Mouse (Mus musculus): ENCODE measurements at regions not wholly inside any gene's neighbourhood (a gene's known extent, or its start where the extent isn't known, plus 50 kb on each side); places are given as distances from the start of the nearest gene placed in this dataset.

DNA sequence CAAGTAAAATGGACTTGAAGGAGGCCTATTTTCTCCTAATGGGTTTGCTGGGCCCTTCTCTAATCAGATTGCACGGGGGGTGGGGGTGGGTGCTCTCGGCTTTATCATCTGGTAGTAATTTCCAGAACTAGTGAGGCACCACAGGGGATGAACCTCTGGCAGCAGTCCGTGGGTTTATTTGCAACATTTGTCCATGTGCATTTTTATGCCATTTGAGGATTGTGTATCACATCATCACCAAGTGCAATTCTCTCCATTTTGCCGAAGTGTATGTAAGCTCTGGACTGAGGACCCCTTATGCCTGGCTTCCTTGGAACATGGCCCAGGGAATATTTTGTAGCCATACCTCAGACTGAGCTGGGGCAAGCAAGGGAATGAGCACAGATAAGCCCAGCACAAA, 200.6 kb upstream of the Tas2r119 start:
- Histone ChIP-seq H3K4me1 (ENCODE audit: control insufficient read depth, insufficient read depth, insufficient read length) (no peaks in the 10 kb centered on the region), H3K36me3 (ENCODE audit: control insufficient read depth, insufficient read depth, low read length) (no peaks in the 10 kb centered on the region), H3K27me3 (ENCODE audit: control insufficient read depth, insufficient read depth, low read length) (no peaks in the 10 kb centered on the region), H3K27ac (ENCODE audit: insufficient read depth, low read length) (no peak overlapping the region), H3K4me3 (ENCODE audit: extremely low read depth, insufficient read depth, insufficient read length) (no peak overlapping the region)
- no peak for TF ChIP-seq POLR2A (IDR thresholded peaks at IDR 0.05; ENCODE audit: low read depth, low read length)
- no peak for TF ChIP-seq CTCF (IDR thresholded peaks at IDR 0.05; ENCODE audit: extremely low read depth, insufficient read depth, insufficient read length, insufficient replicate concordance)
- 81% methylated on average over 4 of the region's 4 CpGs for WGBS
- no peak for DNase-seq (ENCODE audit: low read depth in 1 of 2, low spot score in 2 of 2)

DNA sequence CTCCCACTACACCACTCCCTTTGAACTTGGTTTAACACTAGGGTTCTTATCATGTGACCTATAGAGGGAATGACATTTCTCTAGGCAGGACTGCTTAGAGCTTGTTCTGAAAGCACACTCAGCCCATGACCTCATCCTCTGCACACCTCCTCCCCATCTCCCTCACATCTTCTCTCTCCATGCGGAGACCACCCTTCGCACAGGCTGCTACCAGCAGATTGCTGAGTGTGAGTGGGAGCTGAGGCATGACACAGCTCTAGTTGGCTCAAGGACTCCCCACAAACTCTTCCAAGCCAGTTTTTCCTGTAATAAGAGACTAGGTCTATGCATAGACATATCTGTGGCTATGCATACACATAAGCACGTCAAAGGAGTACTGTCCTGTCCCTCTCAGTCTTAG, 199.5 kb upstream of the Tas2r119 start:
- no peak for TF ChIP-seq POLR2A (IDR thresholded peaks at IDR 0.05; ENCODE audit: low read depth, low read length)
- TF ChIP-seq CTCF (IDR thresholded peaks at IDR 0.05; ENCODE audit: extremely low read depth, insufficient read depth, insufficient read length, insufficient replicate concordance): no peak
- Histone ChIP-seq H3K27me3 (ENCODE audit: control insufficient read depth, insufficient read depth, low read length) (no peaks in the 10 kb centered on the region), H3K27ac (ENCODE audit: insufficient read depth, low read length) (no peak overlapping the region), H3K4me1 (ENCODE audit: control insufficient read depth, insufficient read depth, insufficient read length) (no peaks in the 10 kb centered on the region), H3K4me3 (ENCODE audit: extremely low read depth, insufficient read depth, insufficient read length) (no peak overlapping the region), H3K36me3 (ENCODE audit: control insufficient read depth, insufficient read depth, low read length) (no peaks in the 10 kb centered on the region)
- 80% methylated on average over 3 of the region's 3 CpGs for WGBS
- DNase-seq (ENCODE audit: low read depth in 1 of 2, low spot score in 2 of 2): no peak

DNA sequence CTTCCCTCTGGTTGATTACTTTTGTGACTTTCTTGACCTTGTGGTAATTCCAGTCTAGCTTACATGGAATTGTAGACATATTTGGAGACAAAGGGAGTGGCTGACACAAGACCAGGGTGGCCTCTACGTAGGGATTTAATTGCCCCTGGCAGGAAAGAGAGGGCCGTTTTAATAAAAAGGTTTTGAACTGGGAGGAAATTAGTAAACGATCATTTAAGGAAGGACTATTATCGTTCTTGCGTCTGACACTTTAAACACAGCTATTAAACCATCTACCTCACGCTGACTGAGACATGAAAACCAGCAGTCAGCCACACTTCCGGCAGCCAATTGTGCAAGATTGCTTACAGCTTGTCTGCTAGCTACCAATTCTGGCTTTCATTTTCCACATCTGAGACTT, 197.1 kb upstream of the Tas2r119 start:
- 53% methylated on average over 7 of the region's 7 CpGs for WGBS

DNA sequence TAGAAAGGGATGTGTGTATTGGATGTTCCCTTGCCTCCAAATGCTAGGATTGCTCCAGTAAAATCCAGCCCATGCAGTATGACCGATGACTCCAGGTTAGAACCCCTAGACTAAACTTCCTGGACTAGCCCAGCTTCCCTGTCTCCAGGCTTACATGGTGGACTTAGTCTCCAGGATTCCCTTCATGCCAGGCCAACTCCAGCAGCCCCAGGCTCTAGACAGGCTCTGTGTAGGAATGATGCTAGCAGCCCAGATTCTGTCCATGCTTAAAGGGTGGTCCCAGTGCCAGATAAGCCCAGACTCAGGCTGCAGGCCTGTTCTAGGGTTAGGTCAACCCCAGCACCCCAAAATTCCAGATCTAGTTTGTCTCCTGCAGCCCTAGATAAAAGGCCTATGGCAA, 196.3 kb upstream of the Tas2r119 start:
- no peak overlapping the region for H3K27ac ChIP-seq (ENCODE audit: insufficient read depth, low read length)
- H3K27me3 ChIP-seq (ENCODE audit: control insufficient read depth, insufficient read depth, low read length): no peaks in the 10 kb centered on the region
- no peak for TF ChIP-seq CTCF (IDR thresholded peaks at IDR 0.05; ENCODE audit: extremely low read depth, insufficient read depth, insufficient read length, insufficient replicate concordance)
- H3K36me3 ChIP-seq (ENCODE audit: control insufficient read depth, insufficient read depth, low read length): no peaks in the 10 kb centered on the region
- H3K4me3 ChIP-seq (ENCODE audit: extremely low read depth, insufficient read depth, insufficient read length): no peak overlapping the region
- 89% methylated on average over 1 of the region's 1 CpGs for WGBS
- no peak for DNase-seq (ENCODE audit: low read depth in 1 of 2, low spot score in 2 of 2)
- H3K4me1 ChIP-seq (ENCODE audit: control insufficient read depth, insufficient read depth, insufficient read length): no peaks in the 10 kb centered on the region

More for the DNA sequence above, 197.1 kb upstream of the Tas2r119 start:
- no peaks in the 10 kb centered on the region for H3K36me3 ChIP-seq (ENCODE audit: control insufficient read depth, insufficient read depth, low read length)
- H3K27ac ChIP-seq (ENCODE audit: insufficient read depth, low read length): no peak overlapping the region
- no peak overlapping the region for H3K4me3 ChIP-seq (ENCODE audit: extremely low read depth, insufficient read depth, insufficient read length)
- no peaks in the 10 kb centered on the region for H3K4me1 ChIP-seq (ENCODE audit: control insufficient read depth, insufficient read depth, insufficient read length)
- TF ChIP-seq POLR2A (IDR thresholded peaks at IDR 0.05; ENCODE audit: low read depth, low read length) (no peak), CTCF (IDR thresholded peaks at IDR 0.05; ENCODE audit: extremely low read depth, insufficient read depth, insufficient read length, insufficient replicate concordance) (no peak)
- no peak for DNase-seq (ENCODE audit: low read depth in 1 of 2, low spot score in 2 of 2)
- no peaks in the 10 kb centered on the region for H3K27me3 ChIP-seq (ENCODE audit: control insufficient read depth, insufficient read depth, low read length)

DNA sequence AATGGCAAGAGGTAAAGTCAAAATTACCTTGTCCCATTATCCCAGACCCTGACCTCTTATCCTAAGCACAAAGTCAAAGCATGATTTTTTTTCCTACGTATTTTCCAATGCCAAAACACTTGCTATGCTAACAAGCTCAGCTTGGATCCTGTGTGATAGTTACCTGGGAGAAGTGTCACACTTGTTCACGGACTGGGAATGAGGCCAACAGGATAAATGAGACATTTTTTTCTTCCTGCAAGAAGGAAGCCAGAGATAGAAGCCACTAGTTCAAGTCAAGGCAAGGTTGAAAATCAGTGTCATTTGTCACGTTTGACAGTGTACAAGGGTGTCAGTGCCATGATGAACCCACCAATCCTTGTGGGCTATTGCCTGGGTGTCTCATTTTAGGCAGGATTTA, 189.8 kb upstream of the Tas2r119 start:
- Histone ChIP-seq H3K4me3 (ENCODE audit: extremely low read depth, insufficient read depth, insufficient read length) (no peak overlapping the region), H3K27me3 (ENCODE audit: control insufficient read depth, insufficient read depth, low read length) (no peaks in the 10 kb centered on the region), H3K36me3 (ENCODE audit: control insufficient read depth, insufficient read depth, low read length) (no peaks in the 10 kb centered on the region), H3K27ac (ENCODE audit: insufficient read depth, low read length) (no peak overlapping the region), H3K4me1 (ENCODE audit: control insufficient read depth, insufficient read depth, insufficient read length) (no peaks in the 10 kb centered on the region)
- DNase-seq (ENCODE audit: low read depth in 1 of 2, low spot score in 2 of 2): no peak
- 79% methylated on average over 3 of the region's 3 CpGs for WGBS
- TF ChIP-seq CTCF (IDR thresholded peaks at IDR 0.05; ENCODE audit: extremely low read depth, insufficient read depth, insufficient read length, insufficient replicate concordance): no peak

DNA sequence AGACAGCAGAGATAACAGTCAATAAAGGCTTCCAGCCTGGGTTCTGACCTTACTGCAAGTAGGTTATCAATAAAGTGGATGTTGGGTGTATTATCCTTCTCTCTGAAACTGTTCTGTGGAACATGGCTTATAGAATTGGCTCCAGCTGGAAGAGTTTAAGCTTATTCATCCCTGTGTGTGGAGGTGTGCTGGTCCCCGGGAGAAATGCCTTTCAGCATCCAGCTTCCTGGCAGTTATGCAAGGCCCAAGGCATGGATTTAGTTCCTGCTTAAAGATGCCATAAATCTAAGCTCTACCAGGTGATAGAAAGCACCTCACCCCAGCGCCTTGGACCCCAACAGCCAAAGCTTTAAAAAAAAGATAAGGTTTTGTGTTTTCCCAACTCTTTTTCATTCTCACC, 188.0 kb upstream of the Tas2r119 start:
- Histone ChIP-seq H3K27me3 (ENCODE audit: control insufficient read depth, insufficient read depth, low read length) (no peaks in the 10 kb centered on the region), H3K4me3 (ENCODE audit: extremely low read depth, insufficient read depth, insufficient read length) (no peak overlapping the region), H3K27ac (ENCODE audit: insufficient read depth, low read length) (no peak overlapping the region), H3K36me3 (ENCODE audit: control insufficient read depth, insufficient read depth, low read length) (no peaks in the 10 kb centered on the region), H3K4me1 (ENCODE audit: control insufficient read depth, insufficient read depth, insufficient read length) (no peaks in the 10 kb centered on the region)
- TF ChIP-seq POLR2A (IDR thresholded peaks at IDR 0.05; ENCODE audit: low read depth, low read length): no peak
- WGBS: 78% methylated on average over 2 of the region's 2 CpGs
- no peak for DNase-seq (ENCODE audit: low read depth in 1 of 2, low spot score in 2 of 2)

DNA sequence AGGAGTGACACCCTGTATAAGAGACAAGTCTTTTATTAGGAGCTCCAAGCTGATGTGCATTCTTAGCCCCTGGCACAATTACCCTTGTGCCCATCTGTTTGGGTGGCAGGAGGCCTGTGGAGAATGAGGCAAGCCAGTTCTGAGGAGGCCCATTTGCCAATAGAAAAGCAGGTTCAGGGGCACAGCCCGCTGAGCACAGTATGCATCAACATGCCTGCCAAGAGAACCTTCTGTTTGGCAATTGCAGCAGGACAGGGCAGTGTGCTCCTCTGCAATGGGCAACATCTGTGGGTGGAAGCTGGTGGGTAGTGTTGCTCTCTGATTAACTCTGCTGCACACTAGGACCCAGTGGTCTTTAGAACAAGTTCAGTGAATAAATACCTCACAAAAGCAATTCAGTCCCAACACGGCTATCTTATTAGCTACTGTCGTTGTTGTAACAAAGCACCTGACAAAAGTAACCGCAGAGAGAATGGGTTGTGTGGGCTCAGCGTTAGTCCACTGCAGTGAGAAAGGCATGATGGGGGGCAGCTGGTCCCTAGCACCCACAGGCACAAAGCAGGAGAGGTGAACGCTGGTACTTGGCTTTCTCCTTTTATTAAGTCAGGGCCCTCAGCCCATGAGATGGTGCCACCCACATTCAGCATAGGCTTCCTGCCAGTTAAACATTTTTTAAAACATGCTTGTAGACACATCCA, 187.3 kb upstream of the Tas2r119 start:
- DNase-seq (ENCODE audit: low read depth in 1 of 2, low spot score in 2 of 2): no peak

More for the DNA sequence above, 187.3 kb upstream of the Tas2r119 start:
- H3K27me3 ChIP-seq (ENCODE audit: control insufficient read depth, insufficient read depth, low read length): no peaks in the 10 kb centered on the region
- WGBS: 89% methylated on average over 6 of the region's 6 CpGs
- H3K4me3 ChIP-seq (ENCODE audit: extremely low read depth, insufficient read depth, insufficient read length): no peak overlapping the region
- TF ChIP-seq POLR2A (IDR thresholded peaks at IDR 0.05; ENCODE audit: low read depth, low read length) (no peak), CTCF (IDR thresholded peaks at IDR 0.05; ENCODE audit: extremely low read depth, insufficient read depth, insufficient read length, insufficient replicate concordance) (no peak)
- no peaks in the 10 kb centered on the region for H3K4me1 ChIP-seq (ENCODE audit: control insufficient read depth, insufficient read depth, insufficient read length)
- H3K27ac ChIP-seq (ENCODE audit: insufficient read depth, low read length): no peak overlapping the region
- no peaks in the 10 kb centered on the region for H3K36me3 ChIP-seq (ENCODE audit: control insufficient read depth, insufficient read depth, low read length)
